Mouse (Mus musculus) erythroblast, embryonic 14.5 days (primary cell): ENCODE results near the gene Ttc29. TPM values are rescaled to one million over a fixed set of nuclear protein-coding genes. Genes with fewer than 3 reads are reported as not detected.

Experiments
- H3K27me3 ChIP-seq: 2 replicates; pipeline ENCODE4 v1.6.1; 2012; ENCODE audit warnings: inconsistent platforms; ENCODE audit not compliant: control insufficient read depth
- H3K36me3 ChIP-seq: 2 replicates; pipeline ENCODE4 v1.6.1; 2012; ENCODE audit warnings: mild to moderate bottlenecking, inconsistent platforms; ENCODE audit not compliant: control insufficient read depth
- H3K4me1 ChIP-seq: 2 replicates; pipeline ENCODE4 v1.6.1; 2012; ENCODE audit warnings: inconsistent platforms; ENCODE audit not compliant: control insufficient read depth
- H3K4me3 ChIP-seq: replicated peaks from 2 replicates; pipeline ENCODE3; 2012; ENCODE audit warnings: moderate library complexity, mild to moderate bottlenecking, inconsistent platforms
- H3K9me3 ChIP-seq: 2 replicates; pipeline ENCODE4 v1.6.1; 2012; ENCODE audit warnings: low read length, inconsistent platforms, mixed read lengths; ENCODE audit not compliant: control insufficient read depth
- GATA1 ChIP-seq: IDR thresholded peaks from 2 replicates; pipeline ENCODE4 v1.6.1; 2012; ENCODE audit warnings: low read length, inconsistent platforms, mixed read lengths
- TAL1 ChIP-seq: IDR thresholded peaks from 3 replicates; pipeline ENCODE4 v1.6.1; 2012; ENCODE audit warnings: low read length, inconsistent platforms, mixed read lengths
- polyA plus RNA-seq: library from polyadenylated mRNA; stranded (reverse); fragments of >175 nt; gene quantifications from 2 replicates; pipeline ENCODE4 v1.2.3, GENCODE M21; 2012

Ttc29 gene
- polyA plus RNA-seq, 1 experiment: not detected

GRCm38 (mm10) chr8:78303579-78303978 is 90.5 kb downstream of the Ttc29 start:
- Histone ChIP-seq H3K27me3 (no peaks in the 10 kb centered on the region), H3K4me3 (no peak overlapping the region), H3K9me3 (no peaks in the 10 kb centered on the region), H3K36me3 (no peaks in the 10 kb centered on the region), H3K4me1 (no peaks in the 10 kb centered on the region)
- no peak for TF ChIP-seq GATA1

GRCm38 (mm10) chr8:78306604-78307003 is 93.5 kb downstream of the Ttc29 start:
- H3K36me3 ChIP-seq: no peaks in the 10 kb centered on the region
- H3K27me3 ChIP-seq: no peaks in the 10 kb centered on the region
- no peak overlapping the region for H3K4me3 ChIP-seq
- no peaks in the 10 kb centered on the region for H3K4me1 ChIP-seq
- TF ChIP-seq TAL1 (no peak), GATA1 (no peak)
- no peaks in the 10 kb centered on the region for H3K9me3 ChIP-seq

- Histone ChIP-seq H3K9me3 (no peaks in the 10 kb centered on the region), H3K27me3 (no peaks in the 10 kb centered on the region), H3K36me3 (no peaks in the 10 kb centered on the region), H3K4me3 (no peak overlapping the region), H3K4me1 (no peaks in the 10 kb centered on the region)
- TF ChIP-seq TAL1: no peak
These were observed 94.0 kb downstream of the Ttc29 start for GRCm38 (mm10) chr8:78307131-78307530.

- H3K9me3 ChIP-seq: no peaks in the 10 kb centered on the region
- H3K4me1 ChIP-seq: no peaks in the 10 kb centered on the region
- no peaks in the 10 kb centered on the region for H3K36me3 ChIP-seq
- no peaks in the 10 kb centered on the region for H3K27me3 ChIP-seq
- TF ChIP-seq GATA1 (no peak), TAL1 (no peak)
- no peak overlapping the region for H3K4me3 ChIP-seq
These were observed 96.4 kb downstream of the Ttc29 start for GRCm38 (mm10) chr8:78309539-78309938.

- H3K9me3 ChIP-seq: no peaks in the 10 kb centered on the region
- no peak overlapping the region for H3K4me3 ChIP-seq
- TF ChIP-seq GATA1: no peak
- TF ChIP-seq TAL1: no peak
- H3K36me3 ChIP-seq: no peaks in the 10 kb centered on the region
- H3K27me3 ChIP-seq: no peaks in the 10 kb centered on the region
- no peaks in the 10 kb centered on the region for H3K4me1 ChIP-seq
These were observed 102.5 kb downstream of the Ttc29 start for GRCm38 (mm10) chr8:78315576-78315975.

- Histone ChIP-seq H3K4me1 (no peaks in the 10 kb centered on the region), H3K4me3 (no peak overlapping the region), H3K27me3 (no peaks in the 10 kb centered on the region), H3K36me3 (no peaks in the 10 kb centered on the region), H3K9me3 (no peaks in the 10 kb centered on the region)
- TF ChIP-seq TAL1 (no peak), GATA1 (no peak)
These were observed 104.6 kb downstream of the Ttc29 start for GRCm38 (mm10) chr8:78317666-78318065.

- Histone ChIP-seq H3K36me3 (no peaks in the 10 kb centered on the region), H3K9me3 (no peaks in the 10 kb centered on the region), H3K4me1 (no peaks in the 10 kb centered on the region), H3K4me3 (no peak overlapping the region), H3K27me3 (no peaks in the 10 kb centered on the region)
- TF ChIP-seq TAL1 (no peak), GATA1 (no peak)
These were observed 110.3 kb downstream of the Ttc29 start for GRCm38 (mm10) chr8:78323391-78323790.

GRCm38 (mm10) chr8:78340689-78341529 is 127.8 kb downstream of the Ttc29 start:
- Histone ChIP-seq H3K4me1 (no peaks in the 10 kb centered on the region), H3K4me3 (no peak overlapping the region), H3K27me3 (no peaks in the 10 kb centered on the region), H3K9me3 (peaks cover 1% of the 10 kb centered on the region), H3K36me3 (no peaks in the 10 kb centered on the region)
- TF ChIP-seq TAL1 (no peak), GATA1 (no peak)

- TF ChIP-seq TAL1 (no peak), GATA1 (no peak)
- H3K27me3 ChIP-seq: no peaks in the 10 kb centered on the region
- no peaks in the 10 kb centered on the region for H3K9me3 ChIP-seq
- no peaks in the 10 kb centered on the region for H3K4me1 ChIP-seq
- H3K4me3 ChIP-seq: no peak overlapping the region
- no peaks in the 10 kb centered on the region for H3K36me3 ChIP-seq
These were observed 129.1 kb downstream of the Ttc29 start for GRCm38 (mm10) chr8:78342151-78342550.

- Histone ChIP-seq H3K4me3 (no peak overlapping the region), H3K4me1 (no peaks in the 10 kb centered on the region), H3K36me3 (no peaks in the 10 kb centered on the region), H3K9me3 (no peaks in the 10 kb centered on the region), H3K27me3 (no peaks in the 10 kb centered on the region)
- TF ChIP-seq TAL1 (no peak), GATA1 (no peak)
These were observed 130.9 kb downstream of the Ttc29 start for GRCm38 (mm10) chr8:78344006-78344405.
